Mouse (Mus musculus): ENCODE data around the gene Slc9a2. TPM values are rescaled to one million over a fixed set of nuclear protein-coding genes. Genes with fewer than 3 reads are reported as not detected.
A peak's percentile ranks its signal among the peaks of the same experiment; 100 is the strongest.

Slc9a2 gene
- polyA plus RNA-seq, 1 experiment from 2014 or later: not detected

GRCm38 (mm10) chr1:40795508-40795907, 115.1 kb downstream of the Slc9a2 start:
- Histone ChIP-seq H3K4me3 (no peak overlapping the region), H3K9me3 (no peaks in the 10 kb centered on the region), H3K4me1 (replicated peaks) (0 out of 2 replicates have a peak, but pooled peaks cover 5% of the 10 kb centered on the region), H3K9ac (no peak overlapping the region), H3K27me3 (peaks cover 12% of the 10 kb centered on the region; the same call in 1 of the 2 replicates), H3K4me2 (no peak overlapping the region), H3K27ac (no peak overlapping the region), H3K36me3 (no peaks in the 10 kb centered on the region)
- 97% methylated on average over 1 of the region's 1 CpGs for WGBS
- ATAC-seq (ENCODE audit: low FRiP score): no peak

GRCm38 (mm10) chr1:40797348-40797747, 117.0 kb downstream of the Slc9a2 start:
- H3K27me3 ChIP-seq: peaks cover 10% of the 10 kb centered on the region; the same call in 1 of the 2 replicates
- no peak overlapping the region for H3K4me3 ChIP-seq
- 15% methylated on average over 5 of the region's 5 CpGs for WGBS
- no peaks in the 10 kb centered on the region for H3K4me1 ChIP-seq (replicated peaks)
- 0 out of 2 replicates have a peak, but pooled peaks have one; percentile 36 for ATAC-seq (ENCODE audit: low FRiP score)
- no peak overlapping the region for H3K9ac ChIP-seq
- H3K4me2 ChIP-seq: no peak overlapping the region
- H3K27ac ChIP-seq: no peak overlapping the region
- H3K36me3 ChIP-seq: no peaks in the 10 kb centered on the region
- no peaks in the 10 kb centered on the region for H3K9me3 ChIP-seq

- H3K9me3 ChIP-seq: no peaks in the 10 kb centered on the region
- WGBS: 90% methylated on average over 8 of the region's 8 CpGs
- no peak for ATAC-seq (ENCODE audit: low FRiP score)
These were observed 118.7 kb downstream of the Slc9a2 start for GRCm38 (mm10) chr1:40799121-40799520.

GRCm38 (mm10) chr1:40800908-40801307, 120.5 kb downstream of the Slc9a2 start:
- Histone ChIP-seq H3K36me3 (no peaks in the 10 kb centered on the region), H3K4me1 (replicated peaks) (no peaks in the 10 kb centered on the region), H3K9me3 (no peaks in the 10 kb centered on the region), H3K4me2 (no peak overlapping the region), H3K27me3 (no peaks in the 10 kb centered on the region), H3K27ac (no peak overlapping the region), H3K4me3 (no peak overlapping the region), H3K9ac (no peak overlapping the region)
- 86% methylated on average over 5 of the region's 5 CpGs for WGBS
- no peak for ATAC-seq (ENCODE audit: low FRiP score)

More at GRCm38 (mm10) chr1:40799121-40799520, 118.7 kb downstream of the Slc9a2 start:
- H3K27ac ChIP-seq: no peak overlapping the region
- H3K4me2 ChIP-seq: no peak overlapping the region
- no peak overlapping the region for H3K4me3 ChIP-seq
- H3K27me3 ChIP-seq: peaks cover 6% of the 10 kb centered on the region; the same call in 1 of the 2 replicates
- no peaks in the 10 kb centered on the region for H3K4me1 ChIP-seq (replicated peaks)
- H3K9ac ChIP-seq: no peak overlapping the region
- H3K36me3 ChIP-seq: no peaks in the 10 kb centered on the region

- no peaks in the 10 kb centered on the region for H3K27me3 ChIP-seq
- H3K27ac ChIP-seq: no peak overlapping the region
- H3K9me3 ChIP-seq: no peaks in the 10 kb centered on the region
- H3K9ac ChIP-seq: no peak overlapping the region
- H3K36me3 ChIP-seq: no peaks in the 10 kb centered on the region
- H3K4me3 ChIP-seq: no peak overlapping the region
- 22% methylated on average over 3 of the region's 3 CpGs for WGBS
- no peak for ATAC-seq (ENCODE audit: low FRiP score)
- no peak overlapping the region for H3K4me2 ChIP-seq
- no peaks in the 10 kb centered on the region for H3K4me1 ChIP-seq (replicated peaks)
These were observed 122.4 kb downstream of the Slc9a2 start for GRCm38 (mm10) chr1:40802759-40803158.

GRCm38 (mm10) chr1:40804118-40804517, 123.7 kb downstream of the Slc9a2 start:
- Histone ChIP-seq H3K4me3 (no peak overlapping the region), H3K27me3 (no peaks in the 10 kb centered on the region), H3K4me2 (no peak overlapping the region), H3K36me3 (no peaks in the 10 kb centered on the region), H3K9ac (no peak overlapping the region), H3K9me3 (no peaks in the 10 kb centered on the region), H3K4me1 (replicated peaks) (no peaks in the 10 kb centered on the region), H3K27ac (no peak overlapping the region)
- no peak for ATAC-seq (ENCODE audit: low FRiP score)
- 87% methylated on average over 12 of the region's 12 CpGs for WGBS

- no peaks in the 10 kb centered on the region for H3K27me3 ChIP-seq
- no peak within 1 kb of the TSS for H3K4me2 ChIP-seq
- H3K4me3 ChIP-seq: no peak within 1 kb of the TSS
- H3K27ac ChIP-seq: no peak within 1 kb of the TSS
- no peak for ATAC-seq (ENCODE audit: low FRiP score)
- 74% methylated on average over 9 of the region's 9 CpGs for WGBS
- no peak within 1 kb of the TSS for H3K9ac ChIP-seq
- no peaks in the 10 kb centered on the region for H3K9me3 ChIP-seq
- no peaks in the 10 kb centered on the region for H3K36me3 ChIP-seq
- no peaks in the 10 kb centered on the region for H3K4me1 ChIP-seq (replicated peaks)
These were observed 125.0 kb downstream of the Slc9a2 start, which contains the start of gene Tmem182 for GRCm38 (mm10) chr1:40805351-40805750. Tmem182 (plus strand) TSS chr1:40805601.

GRCm38 (mm10) chr1:40805891-40806290, 125.5 kb downstream of the Slc9a2 start:
- Histone ChIP-seq H3K27ac (no peak overlapping the region), H3K36me3 (no peaks in the 10 kb centered on the region), H3K9me3 (no peaks in the 10 kb centered on the region), H3K9ac (no peak overlapping the region), H3K4me3 (no peak overlapping the region), H3K4me2 (no peak overlapping the region), H3K27me3 (no peaks in the 10 kb centered on the region), H3K4me1 (replicated peaks) (no peaks in the 10 kb centered on the region)
- WGBS: 90% methylated on average over 11 of the region's 11 CpGs
- no peak for ATAC-seq (ENCODE audit: low FRiP score)

- no peak for ATAC-seq (ENCODE audit: low FRiP score)
- no peak overlapping the region for H3K4me3 ChIP-seq
These were observed 128.3 kb downstream of the Slc9a2 start for GRCm38 (mm10) chr1:40808643-40809042.

GRCm38 (mm10) chr1:40815071-40815845, 134.9 kb downstream of the Slc9a2 start:
- Histone ChIP-seq H3K27ac (no peak overlapping the region), H3K9me3 (no peaks in the 10 kb centered on the region), H3K4me1 (replicated peaks) (no peaks in the 10 kb centered on the region), H3K9ac (no peak overlapping the region), H3K36me3 (no peaks in the 10 kb centered on the region), H3K27me3 (no peaks in the 10 kb centered on the region), H3K4me3 (no peak overlapping the region), H3K4me2 (no peak overlapping the region)
- no peak for ATAC-seq (ENCODE audit: low FRiP score)
- 69% methylated on average over 16 of the region's 16 CpGs for WGBS

More at GRCm38 (mm10) chr1:40808643-40809042, 128.3 kb downstream of the Slc9a2 start:
- Histone ChIP-seq H3K4me2 (no peak overlapping the region), H3K4me1 (replicated peaks) (no peaks in the 10 kb centered on the region), H3K27me3 (no peaks in the 10 kb centered on the region), H3K36me3 (no peaks in the 10 kb centered on the region), H3K9me3 (no peaks in the 10 kb centered on the region), H3K27ac (no peak overlapping the region), H3K9ac (no peak overlapping the region)
- 90% methylated on average over 3 of the region's 3 CpGs for WGBS
